Mouse (Mus musculus) ovary, postnatal 36 days (tissue): ENCODE results near the gene Abi1.
"Not testable (repeated sequence)": the region's sequence is repeated elsewhere in the genome, so short reads cannot be mapped to it uniquely, and the experiment has no call there.

ENCODE experiments used
- DNase-seq: peaks from one replicate; pipeline ENCODE4 v3.0.0; 2022; ENCODE audit warnings: low spot score, mixed read lengths

Gene Abi1

GRCm38 (mm10) chr2:23030631-23031030 is 9.4 kb downstream of the Abi1 start:
- DNase-seq = no peak

DNA sequence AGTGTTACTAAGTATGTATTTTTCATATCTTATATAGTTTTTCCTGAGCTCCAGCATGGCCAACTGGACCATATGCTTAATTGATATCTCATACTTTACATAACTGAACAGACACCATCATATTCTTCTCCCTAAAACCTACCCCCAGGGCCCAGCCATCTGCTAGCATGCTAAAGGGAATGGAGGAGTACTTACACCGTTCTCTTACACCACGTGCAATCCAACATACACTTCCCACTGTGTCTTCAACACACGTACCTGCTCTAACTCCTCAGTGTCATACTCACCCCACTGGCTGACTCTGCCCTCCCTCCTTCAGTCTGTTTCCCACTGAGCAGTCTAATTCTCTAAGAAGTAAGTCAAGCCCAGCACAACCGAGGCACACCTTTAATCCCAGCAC is 11.2 kb downstream of the Abi1 start:
- no peak for DNase-seq

GRCm38 (mm10) chr2:23026379-23026778 is 13.7 kb downstream of the Abi1 start:
- no peak for DNase-seq

GRCm38 (mm10) chr2:23023714-23024282 is 16.2 kb downstream of the Abi1 start:
- DNase-seq = no peak

DNA sequence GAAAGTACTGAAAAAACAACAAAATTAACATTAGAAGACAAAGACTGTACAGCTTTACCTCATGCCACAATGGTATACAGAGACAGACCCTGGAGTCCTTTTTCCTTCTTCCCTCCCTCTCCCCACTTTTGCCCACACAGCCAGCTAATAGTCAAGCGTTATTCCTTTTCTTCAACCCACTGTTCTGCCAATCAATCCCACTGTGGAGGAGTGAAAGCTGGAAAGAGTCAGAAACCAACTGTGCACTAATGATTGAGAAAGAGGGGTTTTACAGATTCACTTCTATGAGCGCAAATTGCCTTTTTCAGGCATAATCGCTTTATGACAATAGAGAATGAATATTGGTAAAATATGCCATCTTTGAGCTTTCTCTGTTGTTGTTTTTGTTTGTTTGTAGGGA is 17.0 kb downstream of the Abi1 start:
- no peak for DNase-seq

GRCm38 (mm10) chr2:23021721-23022120 is 18.3 kb downstream of the Abi1 start:
- no peak for DNase-seq

DNA sequence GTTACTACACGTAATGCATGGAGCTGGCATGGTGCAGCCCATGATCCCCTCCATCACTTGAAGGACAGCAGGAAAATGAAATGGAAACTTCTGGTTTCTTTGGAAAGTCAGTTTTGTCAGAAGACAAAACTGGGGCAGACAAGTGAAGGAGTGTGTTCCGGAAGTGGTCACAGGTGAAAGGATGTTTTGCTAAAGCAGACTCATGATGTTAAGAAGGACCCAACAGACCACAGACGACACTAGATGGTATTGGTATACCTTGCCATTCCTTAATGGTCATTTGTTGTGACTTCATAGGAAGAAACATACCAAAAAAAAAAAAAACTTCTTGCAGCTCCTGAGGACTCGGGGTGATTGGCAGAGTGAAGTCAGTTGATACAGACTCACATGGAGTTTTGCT is 18.7 kb downstream of the Abi1 start:
- DNase-seq = no peak

DNA sequence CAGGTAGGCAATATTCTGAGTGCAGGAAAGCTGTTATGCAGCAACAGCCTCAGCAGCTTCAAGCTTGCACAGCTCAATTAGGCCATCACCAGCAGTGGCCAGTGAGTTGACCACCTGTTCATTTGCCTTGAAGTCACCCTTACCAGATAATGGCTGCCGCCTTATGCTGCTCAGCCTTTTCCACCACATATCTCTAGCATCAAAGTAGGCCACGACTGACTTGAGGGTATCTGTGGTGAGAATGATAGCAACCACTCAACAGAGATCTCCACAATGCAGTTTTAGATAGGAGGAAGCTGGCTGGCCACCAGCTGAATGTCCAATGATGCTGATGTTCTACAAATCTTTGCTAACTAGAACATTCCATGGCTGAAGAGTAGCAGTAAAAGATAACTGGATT is 20.9 kb downstream of the Abi1 start:
- no peak for DNase-seq

DNA sequence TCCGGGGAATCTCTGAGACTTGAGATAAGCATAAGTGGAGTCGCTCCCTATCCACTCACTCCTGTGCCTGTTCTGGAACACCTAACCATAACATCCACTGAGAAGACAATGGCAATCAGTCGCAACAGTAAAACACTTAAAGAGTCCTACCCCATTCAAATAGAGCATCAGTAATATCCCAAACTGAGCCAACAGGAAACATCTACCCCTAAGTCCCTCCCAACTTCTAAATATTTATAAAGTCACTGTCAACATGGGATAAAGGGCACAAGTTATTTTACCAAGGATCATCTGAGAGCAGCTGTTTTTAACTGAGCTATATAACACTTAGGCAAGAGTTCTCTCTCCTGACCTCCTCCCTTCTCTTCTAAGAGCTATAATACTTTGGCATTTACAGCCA is 23.9 kb downstream of the Abi1 start:
- no peak for DNase-seq

DNA sequence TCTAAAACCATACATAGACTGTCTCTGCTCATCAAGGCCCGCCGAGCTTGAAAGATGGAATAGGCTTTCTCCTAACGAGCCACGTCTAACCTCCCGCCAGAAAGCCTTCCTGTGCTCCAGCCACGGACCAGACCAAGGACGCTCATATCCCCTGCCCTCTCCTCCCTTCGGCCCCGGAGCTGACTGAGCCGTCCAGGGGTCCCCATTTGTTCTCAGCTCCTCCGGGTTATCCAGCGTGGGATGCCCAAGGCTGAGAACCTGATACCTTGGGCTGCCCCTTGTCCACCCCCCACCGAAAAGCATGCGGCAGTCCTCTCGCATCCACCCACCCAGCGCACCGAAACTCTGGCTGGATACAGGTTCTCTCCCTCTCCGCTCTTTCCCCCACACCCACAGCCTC is 24.7 kb downstream of the Abi1 start:
- no peak for DNase-seq

DNA sequence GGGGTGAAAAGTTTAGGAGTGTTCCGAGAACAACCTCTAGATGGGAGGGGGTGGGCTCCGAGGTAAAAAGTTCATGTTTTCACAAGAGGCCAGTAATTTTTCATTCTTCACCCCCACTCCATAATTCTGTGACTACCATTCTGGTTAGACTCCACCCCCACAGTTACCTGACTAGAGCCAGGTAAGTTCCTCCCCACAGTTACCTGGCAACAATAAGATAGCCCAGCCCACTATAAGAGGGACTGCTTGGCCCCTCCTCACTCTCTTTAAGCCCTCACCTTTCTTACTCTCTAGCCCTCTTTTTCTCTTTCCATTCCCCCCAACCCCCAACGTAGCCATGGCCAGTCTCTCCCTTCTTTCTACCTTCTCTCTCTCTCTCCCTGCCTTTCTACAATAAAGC is 25.1 kb downstream of the Abi1 start:
- not testable (repeated sequence) for DNase-seq

- no peak for DNase-seq
These were observed 31.8 kb downstream of the Abi1 start for GRCm38 (mm10) chr2:23008256-23008655.

- DNase-seq = no peak
These were observed 32.5 kb downstream of the Abi1 start for GRCm38 (mm10) chr2:23007577-23007976.

- no peak for DNase-seq
These were observed 32.9 kb downstream of the Abi1 start for GRCm38 (mm10) chr2:23007149-23007548.

DNA sequence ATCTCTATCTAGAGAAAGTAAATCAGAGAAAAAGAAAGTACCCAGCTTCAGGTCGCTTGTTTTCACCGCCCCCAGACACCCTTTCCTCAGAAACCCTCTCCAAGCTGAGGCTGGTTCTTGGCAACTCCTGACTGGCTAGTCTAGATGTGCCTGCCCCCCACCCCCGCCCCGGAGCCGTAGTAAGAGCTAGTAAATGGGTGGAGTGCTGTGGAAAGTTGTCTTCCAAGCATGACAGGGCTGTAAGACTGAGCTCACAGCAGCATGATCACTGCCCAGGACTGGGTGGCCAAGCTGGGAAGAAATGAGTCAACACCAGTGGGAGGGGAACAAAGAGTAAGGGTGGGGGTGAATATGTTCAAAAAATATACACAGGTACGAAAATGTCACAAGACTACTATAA is 33.8 kb downstream of the Abi1 start:
- DNase-seq = no peak

DNA sequence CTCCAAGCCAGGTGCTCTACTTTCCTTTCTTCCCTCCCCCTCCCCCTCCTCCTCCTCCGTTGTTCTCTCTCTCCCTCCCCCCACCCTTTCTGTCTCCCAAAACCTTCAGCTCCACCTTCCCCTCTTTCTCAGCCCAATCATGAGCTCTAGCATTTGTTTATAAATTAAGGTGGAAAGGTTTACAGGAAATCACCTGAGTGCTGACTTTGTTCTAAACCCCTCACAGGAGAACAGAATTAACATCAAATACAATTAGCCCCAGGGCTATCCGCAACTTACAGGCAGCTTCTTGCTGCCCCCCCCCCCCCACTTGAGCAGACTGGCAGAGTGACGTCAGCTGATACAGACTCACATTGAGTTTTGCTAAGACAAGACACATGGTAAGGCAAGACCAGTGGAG is 37.4 kb downstream of the Abi1 start:
- no peak for DNase-seq

- no peak for DNase-seq
These were observed 40.4 kb downstream of the Abi1 start for GRCm38 (mm10) chr2:22999620-23000019.

DNA sequence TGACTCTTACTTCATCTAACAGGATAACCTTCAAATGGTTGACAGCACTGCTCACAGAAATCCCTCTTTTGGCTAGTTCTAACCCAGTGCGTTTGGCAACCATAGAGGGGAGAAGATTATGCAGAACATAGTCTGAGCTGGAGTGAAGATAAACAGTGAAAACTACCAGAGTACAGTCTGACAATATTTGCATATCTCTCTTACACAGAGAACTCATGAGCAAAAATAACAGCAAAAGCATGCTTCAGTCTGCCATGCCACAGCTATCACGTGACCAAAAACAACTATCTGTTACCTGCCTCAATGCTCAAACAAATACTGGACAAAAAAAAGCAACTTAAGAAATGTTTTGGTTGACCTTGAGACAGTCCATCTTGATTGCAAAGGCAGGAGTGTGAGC is 41.2 kb downstream of the Abi1 start:
- DNase-seq = no peak

DNA sequence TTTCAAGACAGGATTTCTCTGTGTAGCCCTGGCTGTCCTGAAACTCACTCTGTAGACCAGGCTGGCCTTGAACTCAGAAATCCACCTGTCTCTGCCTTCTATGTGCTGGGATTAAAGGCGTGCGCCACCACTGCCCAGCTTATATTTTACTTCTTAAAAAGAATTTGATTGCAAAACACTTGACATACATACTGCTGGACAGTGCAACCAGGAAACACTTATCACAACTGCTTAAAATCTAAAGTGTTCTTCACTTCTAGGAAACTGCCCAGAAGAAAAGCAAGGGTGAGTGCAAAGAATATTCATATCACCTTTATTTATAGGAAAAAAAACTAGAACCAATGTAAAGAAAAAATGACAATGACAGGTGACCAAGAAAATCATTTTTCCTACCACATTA is 42.0 kb downstream of the Abi1 start:
- DNase-seq = no peak

- no peak for DNase-seq
These were observed 44.0 kb downstream of the Abi1 start for GRCm38 (mm10) chr2:22996071-22996470.

GRCm38 (mm10) chr2:22985973-22986657 is 53.9 kb downstream of the Abi1 start:
- no peak for DNase-seq

DNA sequence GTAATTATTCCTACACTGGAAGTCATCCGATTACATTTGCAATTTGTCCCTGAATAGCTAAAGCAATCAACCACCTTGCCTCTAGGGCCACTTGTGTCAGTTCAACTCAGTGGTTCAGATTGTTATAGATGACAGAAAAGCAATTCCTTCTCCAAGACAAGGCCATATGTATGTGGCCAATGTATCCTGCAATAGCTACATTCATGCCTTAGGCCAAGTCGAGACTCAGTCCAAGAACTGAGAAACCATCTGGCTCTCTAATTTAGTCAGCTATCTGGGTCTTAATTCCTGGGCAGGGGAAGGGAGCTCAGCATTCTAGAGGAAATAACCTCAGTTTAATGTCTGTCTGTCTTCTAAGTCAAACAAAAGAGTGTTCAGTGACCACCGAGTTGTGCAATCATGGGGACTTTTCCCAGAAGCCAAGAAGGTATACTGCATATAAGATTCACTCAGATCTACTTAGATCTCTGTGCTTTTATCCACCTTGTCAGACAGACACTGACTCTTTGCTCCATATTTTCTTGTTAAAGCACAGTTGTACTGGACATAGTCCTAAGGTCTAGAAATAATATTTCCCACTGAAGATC is 62.6 kb downstream of the Abi1 start:
- DNase-seq = no peak

DNA sequence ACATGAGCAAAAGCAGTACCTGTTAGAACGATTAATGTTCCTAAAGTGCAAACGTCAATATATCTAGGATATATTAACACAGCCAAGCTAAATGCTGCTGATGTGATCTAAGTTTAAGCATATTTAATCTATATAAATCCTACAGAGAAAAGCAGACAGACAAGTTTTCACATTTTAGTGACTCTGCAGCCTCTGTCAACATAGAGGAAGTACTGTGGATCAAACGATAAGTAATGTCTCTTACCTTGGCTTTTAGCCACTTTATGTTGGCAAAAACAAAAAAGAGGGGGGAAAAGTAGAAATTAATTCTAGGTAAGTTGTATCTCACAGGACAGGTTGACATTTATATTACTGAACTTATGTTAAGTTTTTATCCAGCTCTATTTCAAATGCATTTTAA is 77.1 kb downstream of the Abi1 start:
- no peak for DNase-seq

- DNase-seq = no peak
These were observed 77.8 kb downstream of the Abi1 start for GRCm38 (mm10) chr2:22962242-22962641.
